Mouse (Mus musculus): Measurements from ENCODE around the gene Wdr4. TPM values are rescaled to one million over a fixed set of nuclear protein-coding genes. Genes with fewer than 3 reads are reported as not detected.

Wdr4 gene
- polyA plus RNA-seq, 1 experiment = 20.1 TPM

- TF ChIP-seq POLR2A (IDR thresholded peaks at IDR 0.05; ENCODE audit: borderline replicate concordance, extremely low read depth, low read depth, low read length) = no peak
- TF ChIP-seq CTCF (IDR thresholded peaks at IDR 0.05; ENCODE audit: insufficient read depth, low read length) = no peak
Measured at GRCm38 (mm10) chr17:31519344-31519945, 335 bp downstream of the Wdr4 start.

GRCm38 (mm10) chr17:31514696-31515095, 5.1 kb downstream of the Wdr4 start:
- H3K4me1 ChIP-seq (ENCODE audit: control insufficient read depth, insufficient read depth, low read length) = peaks cover 6% of the 10 kb centered on the region; the same call in 1 of the 2 replicates
- TF ChIP-seq CTCF (IDR thresholded peaks at IDR 0.05; ENCODE audit: insufficient read depth, low read length) = no peak
- no peak for TF ChIP-seq POLR2A (IDR thresholded peaks at IDR 0.05; ENCODE audit: borderline replicate concordance, extremely low read depth, low read depth, low read length)
- H3K4me3 ChIP-seq (replicated peaks; ENCODE audit: extremely low read depth, low read depth, low read length) = no peak overlapping the region
- 63% methylated on average over 1 of the region's 1 CpGs for WGBS
- no peak for DNase-seq

More at GRCm38 (mm10) chr17:31519344-31519945, 335 bp downstream of the Wdr4 start:
- peak overlapping the region; percentile 60 for H3K4me3 ChIP-seq (replicated peaks; ENCODE audit: extremely low read depth, low read depth, low read length)
- no peak for DNase-seq
- no peaks in the 10 kb centered on the region; the same call in 1 of the 2 replicates for H3K4me1 ChIP-seq (ENCODE audit: control insufficient read depth, insufficient read depth, low read length)
- WGBS = 3% methylated on average over 7 of the region's 7 CpGs

DNA sequence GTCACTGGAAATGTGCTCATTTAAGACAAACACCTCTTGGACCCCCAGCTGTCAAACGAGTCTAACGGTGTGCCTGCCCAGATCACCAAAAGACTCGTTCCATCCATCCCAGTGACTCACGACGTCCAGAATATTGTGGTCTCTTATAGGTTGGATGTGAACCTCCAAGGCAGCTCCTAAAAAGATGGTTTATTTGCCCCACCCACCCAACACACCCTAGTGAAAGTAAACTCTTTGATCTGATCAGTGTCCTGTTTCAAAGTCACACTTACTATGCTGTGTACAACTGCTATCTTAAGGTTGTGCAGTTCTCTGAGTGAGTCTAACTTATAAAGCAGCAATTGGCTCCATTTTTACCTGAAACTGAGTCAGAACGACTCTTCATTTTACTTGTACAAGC, 7.2 kb downstream of the Wdr4 start:
- DNase-seq = no peak
- 13% methylated on average over 6 of the region's 6 CpGs for WGBS
- Histone ChIP-seq H3K4me1 (ENCODE audit: control insufficient read depth, insufficient read depth, low read length) (peaks cover 6% of the 10 kb centered on the region; the same call in 1 of the 2 replicates), H3K4me3 (replicated peaks; ENCODE audit: extremely low read depth, low read depth, low read length) (peak overlapping the region; percentile 84)
- no peak for TF ChIP-seq POLR2A (IDR thresholded peaks at IDR 0.05; ENCODE audit: borderline replicate concordance, extremely low read depth, low read depth, low read length)
- no peak for TF ChIP-seq CTCF (IDR thresholded peaks at IDR 0.05; ENCODE audit: insufficient read depth, low read length)

- DNase-seq = peak; percentile 83
- Histone ChIP-seq H3K4me3 (replicated peaks; ENCODE audit: extremely low read depth, low read depth, low read length) (peak overlapping the region; percentile 84), H3K4me1 (ENCODE audit: control insufficient read depth, insufficient read depth, low read length) (peaks cover 6% of the 10 kb centered on the region; the same call in 1 of the 2 replicates)
- TF ChIP-seq CTCF (IDR thresholded peaks at IDR 0.05; ENCODE audit: insufficient read depth, low read length) (no peak), POLR2A (IDR thresholded peaks at IDR 0.05; ENCODE audit: borderline replicate concordance, extremely low read depth, low read depth, low read length) (peak; percentile 80; the same call in 1 of the 2 replicates)
- WGBS = under 1% methylated on average over 56 of the region's 56 CpGs
Measured at GRCm38 (mm10) chr17:31511792-31512495, 7.8 kb downstream of the Wdr4 start.

- no peak for TF ChIP-seq CTCF (IDR thresholded peaks at IDR 0.05; ENCODE audit: insufficient read depth, low read length)
- no peak for TF ChIP-seq POLR2A (IDR thresholded peaks at IDR 0.05; ENCODE audit: borderline replicate concordance, extremely low read depth, low read depth, low read length)
- Histone ChIP-seq H3K4me1 (ENCODE audit: control insufficient read depth, insufficient read depth, low read length) (peaks cover 6% of the 10 kb centered on the region; the same call in 1 of the 2 replicates), H3K4me3 (replicated peaks; ENCODE audit: extremely low read depth, low read depth, low read length) (no peak overlapping the region)
- WGBS = 97% methylated on average over 6 of the region's 6 CpGs
- no peak for DNase-seq
Measured at GRCm38 (mm10) chr17:31510944-31511343, 8.8 kb downstream of the Wdr4 start.

- WGBS = 84% methylated on average over 7 of the region's 7 CpGs
- no peak for DNase-seq
- TF ChIP-seq POLR2A (IDR thresholded peaks at IDR 0.05; ENCODE audit: borderline replicate concordance, extremely low read depth, low read depth, low read length) = no peak
- no peak for TF ChIP-seq CTCF (IDR thresholded peaks at IDR 0.05; ENCODE audit: insufficient read depth, low read length)
- H3K4me3 ChIP-seq (replicated peaks; ENCODE audit: extremely low read depth, low read depth, low read length) = no peak overlapping the region
- H3K4me1 ChIP-seq (ENCODE audit: control insufficient read depth, insufficient read depth, low read length) = 0 out of 2 replicates have a peak, but pooled peaks cover 1% of the 10 kb centered on the region
Measured at GRCm38 (mm10) chr17:31506282-31506681, 13.5 kb downstream of the Wdr4 start.

GRCm38 (mm10) chr17:31505013-31505412, 14.8 kb downstream of the Wdr4 start:
- DNase-seq = no peak
- 87% methylated on average over 5 of the region's 5 CpGs for WGBS
- H3K4me3 ChIP-seq (replicated peaks; ENCODE audit: extremely low read depth, low read depth, low read length) = no peak overlapping the region
- no peaks in the 10 kb centered on the region for H3K4me1 ChIP-seq (ENCODE audit: control insufficient read depth, insufficient read depth, low read length)
- TF ChIP-seq CTCF (IDR thresholded peaks at IDR 0.05; ENCODE audit: insufficient read depth, low read length) (no peak), POLR2A (IDR thresholded peaks at IDR 0.05; ENCODE audit: borderline replicate concordance, extremely low read depth, low read depth, low read length) (no peak)

GRCm38 (mm10) chr17:31503936-31504335, 15.8 kb downstream of the Wdr4 start:
- no peak for DNase-seq
- H3K4me1 ChIP-seq (ENCODE audit: control insufficient read depth, insufficient read depth, low read length) = no peaks in the 10 kb centered on the region
- WGBS = 88% methylated on average over 2 of the region's 2 CpGs
- H3K4me3 ChIP-seq (replicated peaks; ENCODE audit: extremely low read depth, low read depth, low read length) = no peak overlapping the region
- TF ChIP-seq CTCF (IDR thresholded peaks at IDR 0.05; ENCODE audit: insufficient read depth, low read length) = no peak
- no peak for TF ChIP-seq POLR2A (IDR thresholded peaks at IDR 0.05; ENCODE audit: borderline replicate concordance, extremely low read depth, low read depth, low read length)

DNA sequence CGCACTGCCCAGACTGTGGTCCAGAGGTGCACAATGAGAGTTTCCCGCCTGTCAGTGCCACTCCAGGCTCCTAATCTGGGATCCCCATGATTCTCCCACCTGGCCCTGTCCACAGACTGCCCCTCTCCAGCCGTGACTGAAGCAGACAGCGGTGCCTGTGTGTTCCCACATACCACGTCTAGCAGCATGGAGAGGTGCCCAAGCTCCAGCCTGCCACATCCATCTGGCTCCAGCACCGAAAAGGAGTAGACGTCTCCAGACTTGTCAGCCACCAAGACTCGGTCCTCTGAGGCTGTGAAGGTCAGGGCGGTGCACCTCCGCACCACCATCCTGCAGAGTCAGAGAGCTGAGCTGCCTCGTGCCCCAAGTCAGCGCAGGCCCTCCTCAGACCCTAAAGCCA, 16.4 kb downstream of the Wdr4 start:
- H3K4me1 ChIP-seq (ENCODE audit: control insufficient read depth, insufficient read depth, low read length) = no peaks in the 10 kb centered on the region
- TF ChIP-seq POLR2A (IDR thresholded peaks at IDR 0.05; ENCODE audit: borderline replicate concordance, extremely low read depth, low read depth, low read length) (no peak), CTCF (IDR thresholded peaks at IDR 0.05; ENCODE audit: insufficient read depth, low read length) (no peak)
- no peak overlapping the region for H3K4me3 ChIP-seq (replicated peaks; ENCODE audit: extremely low read depth, low read depth, low read length)
- no peak for DNase-seq
- WGBS = 91% methylated on average over 12 of the region's 12 CpGs

All from lung, adult 2 months (tissue).